Mouse (Mus musculus): Measurements from ENCODE around the gene Steap2.

DNA sequence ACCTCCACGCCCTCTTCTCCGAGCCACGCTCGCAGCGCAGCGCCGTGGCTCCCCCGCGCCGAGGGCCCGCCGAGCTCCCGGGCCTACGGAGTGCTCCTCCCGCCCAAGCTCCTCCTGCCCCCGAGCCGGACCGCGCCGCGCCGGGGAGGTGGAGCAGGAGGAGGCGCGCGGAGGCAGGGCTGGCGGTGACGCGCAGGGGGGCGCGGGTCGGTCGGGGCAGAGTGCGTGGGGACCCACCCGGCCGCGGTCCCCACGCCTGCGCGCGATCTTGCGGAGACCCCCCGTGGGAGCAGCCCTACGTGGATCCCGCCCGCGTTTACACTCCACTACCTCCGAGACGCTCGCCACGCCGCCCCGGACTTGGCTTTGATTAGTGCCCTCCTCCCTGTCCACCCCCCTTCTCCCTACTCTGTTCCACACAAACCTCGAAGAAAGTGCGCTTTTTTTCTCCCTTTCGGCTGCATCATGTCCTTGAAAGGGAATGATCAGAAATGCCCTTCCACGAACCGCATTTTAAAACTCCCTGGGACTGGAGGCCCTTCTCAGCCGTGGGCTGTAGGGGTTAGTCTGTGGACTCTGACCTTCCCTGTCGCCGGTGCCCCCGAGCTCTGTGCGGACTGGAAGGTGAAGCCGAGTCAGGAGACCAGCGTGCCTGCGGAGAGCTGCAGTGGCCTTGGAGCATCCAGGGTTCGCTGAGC lies at the start of gene Steap2:
- TF ChIP-seq POLR2A (IDR thresholded peaks at IDR 0.05; ENCODE audit: extremely low read depth, insufficient read depth, low read length) (no peak), CTCF (IDR thresholded peaks at IDR 0.05; ENCODE audit: extremely low read depth, insufficient read depth, low read length) (no peak)

All from cortical plate, adult 2 months (tissue).